Mouse (Mus musculus) kidney, postnatal 0 days (tissue): ENCODE results near the gene Fbxw10. TPM values are rescaled to one million over a fixed set of nuclear protein-coding genes. Genes with fewer than 3 reads are reported as not detected.

Source experiments
- ATAC-seq: fragments of 200-750 bp; cut with Nextera tagmentation; replicated peaks from 2 replicates; pipeline ENCODE4 v1.8.0; 2017; ENCODE audit warnings: low read depth, moderate number of reproducible peaks, moderate TSS enrichment, moderate library complexity; ENCODE audit not compliant: low FRiP score
- DNase-seq: peaks from one replicate; pipeline ENCODE4 v3.0.0-alpha.2; 2016; ENCODE audit warnings: low spot score
- H3K27ac ChIP-seq: fragments of 300-500 bp; sonication (generic); 2 replicates; pipeline ENCODE4 v1.5.1; 2014; ENCODE audit warnings: mild to moderate bottlenecking
- H3K27me3 ChIP-seq: fragments of 300-500 bp; sonication (generic); 2 replicates; pipeline ENCODE4 v1.6.1; 2014; ENCODE audit warnings: low read length, mixed read lengths; ENCODE audit not compliant: insufficient read depth
- H3K36me3 ChIP-seq: fragments of 300-500 bp; sonication (generic); 2 replicates; pipeline ENCODE4 v1.6.1; 2014; ENCODE audit warnings: low read length, mixed read lengths; ENCODE audit not compliant: insufficient read depth
- H3K4me1 ChIP-seq: fragments of 300-500 bp; sonication (generic); replicated peaks from 2 replicates; pipeline ENCODE4 v1.6.1; 2014; ENCODE audit warnings: antibody characterized with exemption, low read length, mixed read lengths; ENCODE audit not compliant: insufficient read depth
- H3K4me2 ChIP-seq: fragments of 300-500 bp; sonication (generic); 2 replicates; pipeline ENCODE4 v1.6.1; 2014; ENCODE audit warnings: mild to moderate bottlenecking, low read length, moderate library complexity, mixed read lengths
- H3K4me3 ChIP-seq: fragments of 300-500 bp; sonication (generic); replicated peaks from 2 replicates; pipeline ENCODE4 v1.5.1; 2014; ENCODE audit warnings: low read depth, low read length
- H3K9ac ChIP-seq: fragments of 300-500 bp; sonication (generic); 2 replicates; pipeline ENCODE4 v1.6.1; 2014; ENCODE audit warnings: low read depth, low read length
- H3K9me3 ChIP-seq: fragments of 300-500 bp; sonication (generic); replicated peaks from 2 replicates; pipeline ENCODE4 v1.6.1; 2016; ENCODE audit warnings: low read length, inconsistent platforms, mixed read lengths
- CTCF ChIP-seq: IDR thresholded peaks from 2 replicates; pipeline ENCODE4 v1.5.1; 2016; ENCODE audit warnings: antibody characterized with exemption, low read depth, mild to moderate bottlenecking, moderate library complexity
- WGBS: fragments of 180-500 bp; shearing (Covaris S2); extraction: QIAGEN DNeasy Blood & Tissue Kit; methylation state at CpG from one replicate; pipeline ENCODE4 v1.1.7; 2014; 5-methylcytosine and 5-hydroxymethylcytosine counted together
- polyA plus RNA-seq: library from polyadenylated mRNA; unstranded; fragments of >200 nt; fragmentation: Nextera tagmentation; extraction: Ambion mirVana; gene quantifications from 2 replicates; pipeline ENCODE4 v1.2.1, GENCODE M21; 2015

The Fbxw10 gene
- polyA plus RNA-seq, 1 experiment from 2014 or later = 0.53 TPM

- ATAC-seq = no peak
Observed at GRCm38 (mm10) chr11:62851199-62851598, 4.3 kb downstream of the Fbxw10 start.

GRCm38 (mm10) chr11:62853334-62853733, 6.5 kb downstream of the Fbxw10 start:
- TF ChIP-seq CTCF = no peak
- Histone ChIP-seq H3K4me1 (no peaks in the 10 kb centered on the region), H3K27ac (no peak overlapping the region), H3K36me3 (no peaks in the 10 kb centered on the region), H3K9ac (no peak overlapping the region), H3K4me3 (no peak overlapping the region), H3K4me2 (no peak overlapping the region), H3K27me3 (no peaks in the 10 kb centered on the region), H3K9me3 (no peaks in the 10 kb centered on the region)
- ATAC-seq = no peak
- DNase-seq = no peak
- 93% methylated on average over 6 of the region's 6 CpGs for WGBS

More at GRCm38 (mm10) chr11:62851199-62851598, 4.3 kb downstream of the Fbxw10 start:
- Histone ChIP-seq H3K4me3 (no peak overlapping the region), H3K27ac (no peak overlapping the region), H3K36me3 (no peaks in the 10 kb centered on the region), H3K4me2 (no peak overlapping the region), H3K9ac (no peak overlapping the region), H3K27me3 (no peaks in the 10 kb centered on the region), H3K9me3 (no peaks in the 10 kb centered on the region), H3K4me1 (no peaks in the 10 kb centered on the region)
- peak; percentile 81 for TF ChIP-seq CTCF
- DNase-seq = peak; percentile 66
- 73% methylated on average over 1 of the region's 1 CpGs for WGBS

- no peak overlapping the region for H3K9ac ChIP-seq
- H3K27ac ChIP-seq = no peak overlapping the region
- DNase-seq (no peak), ATAC-seq (no peak)
- no peaks in the 10 kb centered on the region for H3K36me3 ChIP-seq
- H3K4me3 ChIP-seq = no peak overlapping the region
- WGBS = 77% methylated on average over 4 of the region's 4 CpGs
- H3K9me3 ChIP-seq = no peaks in the 10 kb centered on the region
- no peak overlapping the region for H3K4me2 ChIP-seq
- no peaks in the 10 kb centered on the region for H3K27me3 ChIP-seq
- no peaks in the 10 kb centered on the region for H3K4me1 ChIP-seq
- no peak for TF ChIP-seq CTCF
Observed at GRCm38 (mm10) chr11:62865562-62865961, 18.7 kb downstream of the Fbxw10 start.

GRCm38 (mm10) chr11:62866685-62867084, 19.8 kb downstream of the Fbxw10 start:
- Histone ChIP-seq H3K27me3 (no peaks in the 10 kb centered on the region), H3K36me3 (no peaks in the 10 kb centered on the region), H3K4me1 (no peaks in the 10 kb centered on the region), H3K9me3 (no peaks in the 10 kb centered on the region), H3K27ac (no peak overlapping the region), H3K4me3 (no peak overlapping the region), H3K4me2 (no peak overlapping the region), H3K9ac (no peak overlapping the region)
- WGBS = 78% methylated on average over 7 of the region's 7 CpGs
- ATAC-seq (no peak), DNase-seq (no peak)
- TF ChIP-seq CTCF = no peak

GRCm38 (mm10) chr11:62869201-62869600, 22.3 kb downstream of the Fbxw10 start:
- no peak for TF ChIP-seq CTCF
- ATAC-seq (no peak), DNase-seq (no peak)
- Histone ChIP-seq H3K4me1 (no peaks in the 10 kb centered on the region), H3K36me3 (no peaks in the 10 kb centered on the region), H3K27ac (no peak overlapping the region), H3K4me2 (no peak overlapping the region), H3K9ac (no peak overlapping the region), H3K9me3 (no peaks in the 10 kb centered on the region), H3K4me3 (no peak overlapping the region), H3K27me3 (no peaks in the 10 kb centered on the region)
- WGBS = 74% methylated on average over 5 of the region's 5 CpGs

- DNase-seq (no peak), ATAC-seq (no peak)
- Histone ChIP-seq H3K27ac (no peak overlapping the region), H3K36me3 (no peaks in the 10 kb centered on the region), H3K27me3 (no peaks in the 10 kb centered on the region), H3K4me1 (no peaks in the 10 kb centered on the region), H3K4me2 (no peak overlapping the region), H3K9me3 (no peaks in the 10 kb centered on the region), H3K9ac (no peak overlapping the region), H3K4me3 (no peak overlapping the region)
- WGBS = 80% methylated on average over 8 of the region's 8 CpGs
- no peak for TF ChIP-seq CTCF
Observed at GRCm38 (mm10) chr11:62869715-62870371, 23.0 kb downstream of the Fbxw10 start.

GRCm38 (mm10) chr11:62873479-62873878, 26.6 kb downstream of the Fbxw10 start:
- H3K4me3 ChIP-seq = no peak overlapping the region
- H3K9ac ChIP-seq = no peak overlapping the region
- no peak for TF ChIP-seq CTCF
- H3K4me2 ChIP-seq = no peak overlapping the region
- DNase-seq (no peak), ATAC-seq (no peak)
- no peak overlapping the region for H3K27ac ChIP-seq
- H3K36me3 ChIP-seq = no peaks in the 10 kb centered on the region
- H3K27me3 ChIP-seq = no peaks in the 10 kb centered on the region
- H3K9me3 ChIP-seq = no peaks in the 10 kb centered on the region
- H3K4me1 ChIP-seq = no peaks in the 10 kb centered on the region
- WGBS = 78% methylated on average over 9 of the region's 9 CpGs
